Mouse (Mus musculus) heart, postnatal 0 days (tissue): ENCODE measurements around the gene Alx3.

Experiments used
- CTCF ChIP-seq: IDR thresholded peaks from 2 replicates; pipeline ENCODE4 v1.5.1; 2016; ENCODE audit warnings: antibody characterized with exemption, control low read depth, low read depth
- EP300 ChIP-seq: IDR thresholded peaks from 2 replicates; pipeline ENCODE4 v1.6.1; 2016; ENCODE audit warnings: antibody characterized with exemption, low read depth

GRCm38 (mm10) chr3:107562591-107562990 is 32.2 kb upstream of the Alx3 start:
- TF ChIP-seq CTCF (no peak), EP300 (no peak)
